Mouse (Mus musculus): ENCODE measurements around the gene Fgfr3. TPM values are rescaled to one million over a fixed set of nuclear protein-coding genes. Genes with fewer than 3 reads are reported as not detected.

The Fgfr3 gene
- polyA plus RNA-seq, 1 experiment from 2014 or later = 23.9 TPM

DNA sequence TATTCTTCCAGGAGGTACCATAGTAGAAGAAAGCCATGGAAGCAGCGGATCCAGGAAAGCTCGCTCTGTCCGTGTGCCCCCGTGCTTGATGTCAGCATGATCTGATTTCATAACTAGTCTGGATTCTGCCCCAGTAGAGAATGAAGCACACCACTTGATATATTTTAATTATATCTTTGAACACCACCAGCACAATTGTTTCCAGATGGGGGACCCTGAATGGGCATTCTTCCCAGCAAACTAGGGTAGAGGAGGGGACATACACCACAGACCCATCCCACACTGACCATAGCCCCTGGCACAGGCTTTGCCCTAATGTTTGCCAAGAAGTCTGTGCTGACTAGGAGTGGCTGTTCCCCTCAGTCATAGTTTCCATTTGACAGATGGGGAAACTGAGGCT lies 36.5 kb upstream of the Fgfr3 start:
- peaks cover 5% of the 10 kb centered on the region; the same call in 1 of the 2 replicates for H3K4me1 ChIP-seq (ENCODE audit: control insufficient read depth, insufficient read depth, low read length)
- no peaks in the 10 kb centered on the region for H3K9me3 ChIP-seq (replicated peaks; ENCODE audit: control insufficient read depth, low read length, poor library complexity, severe bottlenecking)
- H3K27me3 ChIP-seq (ENCODE audit: control insufficient read depth, insufficient read depth, low read depth, low read length) = peaks cover 9% of the 10 kb centered on the region
- H3K4me2 ChIP-seq (ENCODE audit: low read length) = no peak overlapping the region
- H3K27ac ChIP-seq (ENCODE audit: low read length) = no peak overlapping the region
- 85% methylated on average over 4 of the region's 4 CpGs for WGBS
- no peak for ATAC-seq
- no peak overlapping the region for H3K4me3 ChIP-seq (ENCODE audit: low read depth, low read length)
- H3K9ac ChIP-seq (ENCODE audit: low read depth, low read length) = no peak overlapping the region
- H3K36me3 ChIP-seq (ENCODE audit: control insufficient read depth, insufficient read depth, low read length) = no peaks in the 10 kb centered on the region

- ATAC-seq = no peak
- 75% methylated on average over 4 of the region's 4 CpGs for WGBS
- no peak overlapping the region for H3K27ac ChIP-seq (ENCODE audit: low read length)
- H3K4me2 ChIP-seq (ENCODE audit: low read length) = no peak overlapping the region
- no peak overlapping the region for H3K4me3 ChIP-seq (ENCODE audit: low read depth, low read length)
- H3K9ac ChIP-seq (ENCODE audit: low read depth, low read length) = no peak overlapping the region
- peaks cover 9% of the 10 kb centered on the region for H3K27me3 ChIP-seq (ENCODE audit: control insufficient read depth, insufficient read depth, low read depth, low read length)
- H3K36me3 ChIP-seq (ENCODE audit: control insufficient read depth, insufficient read depth, low read length) = no peaks in the 10 kb centered on the region
- peaks cover 7% of the 10 kb centered on the region; the same call in 1 of the 2 replicates for H3K4me1 ChIP-seq (ENCODE audit: control insufficient read depth, insufficient read depth, low read length)
- no peaks in the 10 kb centered on the region for H3K9me3 ChIP-seq (replicated peaks; ENCODE audit: control insufficient read depth, low read length, poor library complexity, severe bottlenecking)
These were observed 34.3 kb upstream of the Fgfr3 start for GRCm38 (mm10) chr5:33687142-33687541.

DNA sequence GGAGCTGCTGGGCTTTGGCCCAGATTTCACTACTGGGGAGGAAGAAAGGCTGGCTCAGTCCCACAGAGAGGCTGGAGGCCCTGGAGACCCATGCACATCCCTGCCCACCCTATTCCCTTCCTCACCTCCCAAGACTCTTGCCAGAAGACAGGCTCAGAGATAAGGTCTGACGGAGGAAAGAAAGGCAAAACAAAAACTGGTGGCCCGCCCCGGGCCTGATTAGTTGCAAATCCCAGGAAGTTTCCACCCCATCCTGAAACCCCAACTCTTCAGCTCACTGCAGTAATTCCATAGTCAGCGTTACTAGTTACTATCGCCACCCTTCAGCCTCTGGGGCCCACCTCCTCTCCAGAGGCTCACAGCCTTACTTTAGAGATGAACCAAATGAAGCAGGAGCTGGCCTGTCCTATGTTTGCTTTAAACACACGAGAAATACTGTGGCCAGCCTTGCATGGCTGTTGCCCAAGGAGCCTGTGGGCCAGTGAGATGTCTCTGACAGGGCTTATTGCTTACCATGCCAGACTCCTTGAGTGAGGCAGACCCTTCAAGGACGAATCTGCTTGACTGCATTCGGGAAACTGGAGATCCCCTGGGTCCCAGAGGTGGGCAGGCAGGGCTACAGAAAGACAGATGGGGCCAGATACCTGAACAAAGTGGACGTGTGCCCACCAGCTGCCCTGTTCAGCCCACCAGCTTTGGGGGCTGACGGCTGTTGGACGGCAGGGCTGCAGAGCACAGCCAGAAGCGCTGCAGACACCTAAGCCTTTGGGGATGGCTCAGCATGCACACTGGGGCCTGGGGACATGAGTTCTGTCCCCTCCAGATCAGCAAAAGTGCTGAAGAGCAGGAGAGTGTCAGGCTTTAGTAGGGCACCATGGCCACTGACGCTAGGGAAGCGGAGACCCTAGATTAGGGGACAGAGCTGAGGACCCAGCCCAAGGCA lies 32.9 kb upstream of the Fgfr3 start:
- no peak overlapping the region for H3K9ac ChIP-seq (ENCODE audit: low read depth, low read length)
- H3K4me1 ChIP-seq (ENCODE audit: control insufficient read depth, insufficient read depth, low read length) = peaks cover 12% of the 10 kb centered on the region; the same call in 1 of the 2 replicates
- ATAC-seq = no peak
- H3K36me3 ChIP-seq (ENCODE audit: control insufficient read depth, insufficient read depth, low read length) = no peaks in the 10 kb centered on the region
- no peak overlapping the region for H3K4me3 ChIP-seq (ENCODE audit: low read depth, low read length)
- no peaks in the 10 kb centered on the region for H3K9me3 ChIP-seq (replicated peaks; ENCODE audit: control insufficient read depth, low read length, poor library complexity, severe bottlenecking)
- no peak overlapping the region for H3K4me2 ChIP-seq (ENCODE audit: low read length)
- peaks cover 17% of the 10 kb centered on the region for H3K27me3 ChIP-seq (ENCODE audit: control insufficient read depth, insufficient read depth, low read depth, low read length)
- 40% methylated on average over 14 of the region's 14 CpGs for WGBS
- 0 out of 2 replicates have a peak overlapping the region, but pooled peaks have one; percentile 10 for H3K27ac ChIP-seq (ENCODE audit: low read length)

DNA sequence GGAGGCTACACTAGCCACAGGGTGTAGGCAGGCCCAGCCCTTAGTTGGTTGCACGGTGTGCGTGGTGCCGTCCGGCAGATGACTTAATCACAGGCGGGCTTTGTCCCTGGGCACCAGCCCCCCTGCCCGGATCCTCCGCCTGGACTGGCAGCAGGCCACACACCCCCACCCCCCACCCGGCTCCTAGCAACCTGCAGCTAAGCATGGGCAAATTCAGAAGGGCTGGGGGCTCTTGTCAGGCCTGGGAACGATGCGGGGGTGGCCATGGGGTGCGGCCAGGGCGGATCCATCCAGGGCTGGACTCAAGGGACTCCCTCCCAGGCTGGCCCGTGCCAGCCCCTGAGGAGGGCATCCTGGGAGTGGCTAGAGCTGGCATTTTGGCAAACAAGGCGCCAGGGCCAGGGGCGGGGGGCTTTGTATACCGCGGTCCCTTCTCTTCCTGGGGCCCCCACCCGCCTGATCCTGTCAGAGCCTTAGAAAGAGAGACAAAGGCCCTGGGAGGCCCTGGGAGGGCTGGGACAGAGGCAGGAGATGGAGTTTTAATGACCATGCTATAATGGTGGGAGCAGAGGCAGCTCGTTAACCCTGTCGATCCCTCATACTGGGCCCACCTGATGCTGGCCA lies 32.1 kb upstream of the Fgfr3 start:
- Histone ChIP-seq H3K36me3 (ENCODE audit: control insufficient read depth, insufficient read depth, low read length) (no peaks in the 10 kb centered on the region), H3K4me3 (ENCODE audit: low read depth, low read length) (no peak overlapping the region), H3K27ac (ENCODE audit: low read length) (peak overlapping the region; percentile 42; the same call in 1 of the 2 replicates), H3K27me3 (ENCODE audit: control insufficient read depth, insufficient read depth, low read depth, low read length) (peaks cover 21% of the 10 kb centered on the region), H3K4me2 (ENCODE audit: low read length) (peak overlapping the region; percentile 14; the same call in 1 of the 2 replicates), H3K9ac (ENCODE audit: low read depth, low read length) (peak overlapping the region; percentile 52; the same call in 1 of the 2 replicates), H3K9me3 (replicated peaks; ENCODE audit: control insufficient read depth, low read length, poor library complexity, severe bottlenecking) (no peaks in the 10 kb centered on the region), H3K4me1 (ENCODE audit: control insufficient read depth, insufficient read depth, low read length) (peaks cover 12% of the 10 kb centered on the region; the same call in 1 of the 2 replicates)
- peak; percentile 84 for ATAC-seq
- 7% methylated on average over 17 of the region's 20 CpGs for WGBS

- Histone ChIP-seq H3K9me3 (replicated peaks; ENCODE audit: control insufficient read depth, low read length, poor library complexity, severe bottlenecking) (no peaks in the 10 kb centered on the region), H3K36me3 (ENCODE audit: control insufficient read depth, insufficient read depth, low read length) (no peaks in the 10 kb centered on the region), H3K4me1 (ENCODE audit: control insufficient read depth, insufficient read depth, low read length) (peaks cover 16% of the 10 kb centered on the region), H3K4me2 (ENCODE audit: low read length) (peak overlapping the region; percentile 14; the same call in 1 of the 2 replicates), H3K27me3 (ENCODE audit: control insufficient read depth, insufficient read depth, low read depth, low read length) (peaks cover 24% of the 10 kb centered on the region), H3K9ac (ENCODE audit: low read depth, low read length) (no peak overlapping the region), H3K27ac (ENCODE audit: low read length) (peak overlapping the region; percentile 42; the same call in 1 of the 2 replicates), H3K4me3 (ENCODE audit: low read depth, low read length) (no peak overlapping the region)
- ATAC-seq = peak; percentile 30; the same call in 1 of the 2 replicates
- 57% methylated on average over 11 of the region's 11 CpGs for WGBS
These were observed 31.4 kb upstream of the Fgfr3 start for GRCm38 (mm10) chr5:33689852-33690645.

GRCm38 (mm10) chr5:33692393-33692792 lies 29.1 kb upstream of the Fgfr3 start:
- no peaks in the 10 kb centered on the region for H3K9me3 ChIP-seq (replicated peaks; ENCODE audit: control insufficient read depth, low read length, poor library complexity, severe bottlenecking)
- H3K4me1 ChIP-seq (ENCODE audit: control insufficient read depth, insufficient read depth, low read length) = peaks cover 27% of the 10 kb centered on the region
- H3K27me3 ChIP-seq (ENCODE audit: control insufficient read depth, insufficient read depth, low read depth, low read length) = peaks cover 25% of the 10 kb centered on the region
- H3K36me3 ChIP-seq (ENCODE audit: control insufficient read depth, insufficient read depth, low read length) = no peaks in the 10 kb centered on the region
- 0 out of 2 replicates have a peak overlapping the region, but pooled peaks have one; percentile 26 for H3K9ac ChIP-seq (ENCODE audit: low read depth, low read length)
- no peak for ATAC-seq
- H3K4me3 ChIP-seq (ENCODE audit: low read depth, low read length) = no peak overlapping the region
- no peak overlapping the region for H3K4me2 ChIP-seq (ENCODE audit: low read length)
- H3K27ac ChIP-seq (ENCODE audit: low read length) = no peak overlapping the region
- WGBS = 3% methylated on average over 24 of the region's 24 CpGs

- no peak for ATAC-seq
- Histone ChIP-seq H3K27me3 (ENCODE audit: control insufficient read depth, insufficient read depth, low read depth, low read length) (peaks cover 25% of the 10 kb centered on the region), H3K4me3 (ENCODE audit: low read depth, low read length) (no peak overlapping the region), H3K4me2 (ENCODE audit: low read length) (no peak overlapping the region; the same call in 1 of the 2 replicates), H3K4me1 (ENCODE audit: control insufficient read depth, insufficient read depth, low read length) (peaks cover 31% of the 10 kb centered on the region), H3K9me3 (replicated peaks; ENCODE audit: control insufficient read depth, low read length, poor library complexity, severe bottlenecking) (no peaks in the 10 kb centered on the region), H3K36me3 (ENCODE audit: control insufficient read depth, insufficient read depth, low read length) (no peaks in the 10 kb centered on the region), H3K9ac (ENCODE audit: low read depth, low read length) (peak overlapping the region; percentile 70; the same call in 1 of the 2 replicates), H3K27ac (ENCODE audit: low read length) (no peak overlapping the region)
- 43% methylated on average over 9 of the region's 9 CpGs for WGBS
These were observed 27.0 kb upstream of the Fgfr3 start for GRCm38 (mm10) chr5:33694461-33694847.

DNA sequence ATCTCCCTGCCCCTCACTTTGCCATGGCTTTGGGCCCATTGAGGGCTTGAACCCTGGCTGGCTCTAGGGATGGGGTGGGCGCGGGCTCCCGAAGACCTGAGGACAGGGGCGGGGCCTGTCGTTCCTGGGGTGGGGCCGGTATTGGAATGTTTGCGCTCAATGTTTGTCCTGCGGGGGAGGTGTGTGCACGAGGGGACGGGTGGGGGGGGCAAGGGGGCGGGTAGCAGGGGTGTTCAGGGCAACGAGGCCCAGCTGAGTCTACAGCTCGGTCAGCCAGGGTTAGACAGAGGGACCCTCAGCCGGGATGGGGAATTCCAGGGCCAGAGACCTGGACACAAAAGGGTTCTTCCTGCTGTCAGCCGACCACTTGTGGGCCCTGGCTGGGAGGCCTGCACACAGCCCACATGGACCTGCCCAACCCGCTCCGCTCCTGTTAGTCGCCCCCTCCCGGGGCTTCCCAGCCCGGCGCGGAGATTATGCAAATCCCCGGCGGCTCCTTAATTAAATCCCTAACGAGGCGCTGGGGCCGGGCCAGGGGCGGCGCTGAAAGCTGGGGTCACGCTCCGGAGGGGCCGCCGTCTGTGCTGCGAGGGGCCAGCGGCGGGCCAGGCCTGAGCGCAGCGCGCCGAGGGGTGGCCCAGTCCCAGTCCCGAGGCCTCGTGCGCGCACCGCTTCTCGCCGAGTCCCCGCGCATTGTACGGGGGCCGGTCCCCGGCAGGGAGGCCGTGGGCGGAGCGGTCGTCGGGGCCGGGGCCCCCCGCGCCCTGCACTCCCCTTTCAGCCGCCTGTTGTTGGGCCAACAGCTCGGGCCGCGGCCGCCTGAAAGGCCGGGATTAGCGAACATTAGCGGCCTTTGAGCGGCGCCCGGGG lies 26.4 kb upstream of the Fgfr3 start:
- H3K36me3 ChIP-seq (ENCODE audit: control insufficient read depth, insufficient read depth, low read length) = no peaks in the 10 kb centered on the region
- H3K4me2 ChIP-seq (ENCODE audit: low read length) = peak overlapping the region; percentile 75
- peak; percentile 71 for ATAC-seq
- no peaks in the 10 kb centered on the region for H3K9me3 ChIP-seq (replicated peaks; ENCODE audit: control insufficient read depth, low read length, poor library complexity, severe bottlenecking)
- peak overlapping the region; percentile 47 for H3K27ac ChIP-seq (ENCODE audit: low read length)
- peak overlapping the region; percentile 45 for H3K4me3 ChIP-seq (ENCODE audit: low read depth, low read length)
- peaks cover 28% of the 10 kb centered on the region for H3K4me1 ChIP-seq (ENCODE audit: control insufficient read depth, insufficient read depth, low read length)
- peak overlapping the region; percentile 70 for H3K9ac ChIP-seq (ENCODE audit: low read depth, low read length)
- under 1% methylated on average over 66 of the region's 71 CpGs for WGBS
- H3K27me3 ChIP-seq (ENCODE audit: control insufficient read depth, insufficient read depth, low read depth, low read length) = peaks cover 25% of the 10 kb centered on the region

All from midbrain, embryonic 16.5 days (tissue).